Mouse (Mus musculus): ENCODE data around the gene Hcn2. TPM values are rescaled to one million over a fixed set of nuclear protein-coding genes. Genes with fewer than 3 reads are reported as not detected.

Gene Hcn2
- polyA plus RNA-seq (2012; rRNA removed), result 23.7 and 26.9 TPM in 2 replicates

GRCm38 (mm10) chr10:79716254-79716987 lies at the start of gene Hcn2:
TSS of gene Hcn2 (plus strand) at chr10:79716634.

GRCm38 (mm10) chr10:79668771-79669575 lies 47.5 kb upstream of the Hcn2 start, which contains the start of gene Tpgs1:
TSS of gene Tpgs1 (plus strand) at chr10:79669369.

GRCm38 (mm10) chr10:79681591-79682245 lies 34.7 kb upstream of the Hcn2 start, which contains the start of gene Cdc34:
TSS of gene Cdc34 (plus strand) at chr10:79682195.

GRCm38 (mm10) chr10:79688720-79689119 lies 27.7 kb upstream of the Hcn2 start, which contains the start of gene Gzmm:
TSS of gene Gzmm (plus strand) at chr10:79689020.

GRCm38 (mm10) chr10:79704065-79704969 lies 12.1 kb upstream of the Hcn2 start, which contains the start of gene Bsg:
TSS of gene Bsg (plus strand) at chr10:79704491.

GRCm38 (mm10) chr10:79745898-79746773 lies 29.7 kb downstream of the Hcn2 start, which contains the start of gene Polrmt:
TSS of gene Polrmt (minus strand) at chr10:79746581.

GRCm38 (mm10) chr10:79754856-79755516 lies 38.6 kb downstream of the Hcn2 start, which contains the start of gene Fgf22:
TSS of gene Fgf22 (plus strand) at chr10:79755076.

GRCm38 (mm10) chr10:79766508-79767325 lies 50.3 kb downstream of the Hcn2 start, which contains the start of gene Rnf126:
TSS of gene Rnf126 (minus strand) at chr10:79766952.

GRCm38 (mm10) chr10:79777103-79777531 lies 60.7 kb downstream of the Hcn2 start, which contains the start of gene Fstl3:
TSS of gene Fstl3 (plus strand) at chr10:79777272.

Other genes with a start within 250 kb of the Hcn2 start
- not detected in 2 replicates for gene Vmn2r83, start 247.9 kb upstream of the Hcn2 start, polyA plus RNA-seq (2012; rRNA removed)
- gene Plpp2, start 182.8 kb upstream of the Hcn2 start, polyA plus RNA-seq (2012; rRNA removed), result 211 and 290 TPM in 2 replicates
- gene Mier2, start 161.4 kb upstream of the Hcn2 start, polyA plus RNA-seq (2012; rRNA removed), result 105 and 110 TPM in 2 replicates
- gene Theg, start 129.3 kb upstream of the Hcn2 start, polyA plus RNA-seq (2012; rRNA removed), result not detected in 2 replicates
- 2.9 and 3.5 TPM in 2 replicates for gene C2cd4c, start 102.6 kb upstream of the Hcn2 start, polyA plus RNA-seq (2012; rRNA removed)
- 4.8 and 5.3 TPM in 2 replicates for gene Shc2, start 78.7 kb upstream of the Hcn2 start, polyA plus RNA-seq (2012; rRNA removed)
- not detected in 2 replicates for gene Odf3l2, start 70.9 kb upstream of the Hcn2 start, polyA plus RNA-seq (2012; rRNA removed)
- 6.3 and 9.1 TPM in 2 replicates for gene Madcam1, start 52.1 kb upstream of the Hcn2 start, polyA plus RNA-seq (2012; rRNA removed)
- 105 and 121 TPM in 2 replicates for gene Tpgs1, start 47.3 kb upstream of the Hcn2 start, polyA plus RNA-seq (2012; rRNA removed)
- 155 and 246 TPM in 2 replicates for gene Cdc34, start 34.4 kb upstream of the Hcn2 start, polyA plus RNA-seq (2012; rRNA removed)
- gene Gzmm, start 27.6 kb upstream of the Hcn2 start, polyA plus RNA-seq (2012; rRNA removed), result 0.47 and 0.66 TPM in 2 replicates
- gene Bsg, start 12.1 kb upstream of the Hcn2 start, polyA plus RNA-seq (2012; rRNA removed), result 1,066 and 1,188 TPM in 2 replicates
- 71.0 and 77.4 TPM in 2 replicates for gene Polrmt, start 29.9 kb downstream of the Hcn2 start, polyA plus RNA-seq (2012; rRNA removed)
- 0.13 TPM in 1 of 2 replicates, not detected in the other for gene Fgf22, start 38.4 kb downstream of the Hcn2 start, polyA plus RNA-seq (2012; rRNA removed)
- 192 and 253 TPM in 2 replicates for gene Rnf126, start 50.3 kb downstream of the Hcn2 start, polyA plus RNA-seq (2012; rRNA removed)
- gene Fstl3, start 60.6 kb downstream of the Hcn2 start, polyA plus RNA-seq (2012; rRNA removed), result 42.9 and 43.6 TPM in 2 replicates
- gene Prss57, start 74.3 kb downstream of the Hcn2 start, polyA plus RNA-seq (2012; rRNA removed), result 0.06 and 0.23 TPM in 2 replicates
- 35.1 and 37.1 TPM in 2 replicates for gene Palm, start 76.9 kb downstream of the Hcn2 start, polyA plus RNA-seq (2012; rRNA removed)
- 267 and 317 TPM in 2 replicates for gene Misp, start 104.4 kb downstream of the Hcn2 start, polyA plus RNA-seq (2012; rRNA removed)
- 273 and 314 TPM in 2 replicates for gene Ptbp1, start 137.8 kb downstream of the Hcn2 start, polyA plus RNA-seq (2012; rRNA removed)
- 2.2 and 2.6 TPM in 2 replicates for gene Prtn3, start 157.8 kb downstream of the Hcn2 start, polyA plus RNA-seq (2012; rRNA removed)
- gene Plppr3, start 158.0 kb downstream of the Hcn2 start, polyA plus RNA-seq (2012; rRNA removed), result 4.2 and 6.4 TPM in 2 replicates
- gene Elane, start 169.6 kb downstream of the Hcn2 start, polyA plus RNA-seq (2012; rRNA removed), result 0.15 TPM in 1 of 2 replicates, not detected in the other
- gene Cfd, start 174.2 kb downstream of the Hcn2 start, polyA plus RNA-seq (2012; rRNA removed), result 295 and 596 TPM in 2 replicates
- 82.9 and 84.0 TPM in 2 replicates for gene Med16, start 192.3 kb downstream of the Hcn2 start, polyA plus RNA-seq (2012; rRNA removed)
- gene Gm26602, start 194.2 kb downstream of the Hcn2 start, polyA plus RNA-seq (2012; rRNA removed), result not detected in 2 replicates
- gene Kiss1r, start 200.3 kb downstream of the Hcn2 start, polyA plus RNA-seq (2012; rRNA removed), result 9.5 and 12.7 TPM in 2 replicates
- 358 and 384 TPM in 2 replicates for gene R3hdm4, start 204.6 kb downstream of the Hcn2 start, polyA plus RNA-seq (2012; rRNA removed)
- gene Arid3a, start 210.4 kb downstream of the Hcn2 start, polyA plus RNA-seq (2012; rRNA removed), result 7.1 and 9.2 TPM in 2 replicates
- gene Wdr18, start 243.5 kb downstream of the Hcn2 start, polyA plus RNA-seq (2012; rRNA removed), result 43.3 and 45.7 TPM in 2 replicates

Data from colon, adult 2 months (tissue).